Mouse (Mus musculus) brain, embryonic 14.5 days (tissue): ENCODE measurements around the gene 1700029I15Rik.

Source experiments
- CTCF ChIP-seq: fragments of 200-500 bp; IDR thresholded peaks from 2 replicates; pipeline ENCODE4 v1.5.1; 2012; ENCODE audit warnings: inconsistent platforms, mild to moderate bottlenecking, moderate library complexity, borderline replicate concordance; ENCODE audit not compliant: insufficient read depth, insufficient read length; ENCODE audit errors: extremely low read depth
- POLR2A ChIP-seq: fragments of 200-500 bp; IDR thresholded peaks from 2 replicates; pipeline ENCODE4 v1.6.1; 2012; ENCODE audit warnings: mild to moderate bottlenecking, inconsistent platforms, borderline replicate concordance; ENCODE audit not compliant: poor library complexity, insufficient read depth, insufficient read length, severe bottlenecking; ENCODE audit errors: extremely low read depth

- TF ChIP-seq CTCF = no peak
- no peak for TF ChIP-seq POLR2A
These were observed 7.3 kb downstream of the 1700029I15Rik start for GRCm38 (mm10) chr2:92389645-92390044.
